Mouse (Mus musculus) lung, postnatal 25 days (tissue): ENCODE results near the gene Igfbp7.

ENCODE experiments used
- DNase-seq: peaks from one replicate; pipeline ENCODE4 v3.0.0; 2022; ENCODE audit warnings: low spot score

The Igfbp7 gene

GRCm38 (mm10) chr5:77379434-77380135, 28.3 kb downstream of the Igfbp7 start:
- DNase-seq, result no peak

GRCm38 (mm10) chr5:77378027-77378426, 29.8 kb downstream of the Igfbp7 start:
- no peak for DNase-seq

- DNase-seq, result no peak
These were observed 32.3 kb downstream of the Igfbp7 start for GRCm38 (mm10) chr5:77375546-77375945.

- no peak for DNase-seq
These were observed 32.9 kb downstream of the Igfbp7 start for GRCm38 (mm10) chr5:77374945-77375344.

- peak; percentile 43 for DNase-seq
These were observed 35.1 kb downstream of the Igfbp7 start for GRCm38 (mm10) chr5:77372778-77373177.

- DNase-seq, result peak; percentile 62
These were observed 35.6 kb downstream of the Igfbp7 start for GRCm38 (mm10) chr5:77372242-77372641.

- DNase-seq, result no peak
These were observed 37.4 kb downstream of the Igfbp7 start for GRCm38 (mm10) chr5:77370378-77370892.

- no peak for DNase-seq
These were observed 38.4 kb downstream of the Igfbp7 start for GRCm38 (mm10) chr5:77369394-77369793.

- DNase-seq, result no peak
These were observed 39.6 kb downstream of the Igfbp7 start for GRCm38 (mm10) chr5:77368194-77368593.

- no peak for DNase-seq
These were observed 40.2 kb downstream of the Igfbp7 start for GRCm38 (mm10) chr5:77367682-77368081.

GRCm38 (mm10) chr5:77367145-77367544, 40.7 kb downstream of the Igfbp7 start:
- DNase-seq, result no peak

GRCm38 (mm10) chr5:77366313-77366712, 41.5 kb downstream of the Igfbp7 start:
- no peak for DNase-seq

- DNase-seq, result peak; percentile 37
These were observed 43.3 kb downstream of the Igfbp7 start for GRCm38 (mm10) chr5:77364443-77365038.

GRCm38 (mm10) chr5:77363650-77364049, 44.2 kb downstream of the Igfbp7 start:
- no peak for DNase-seq

- no peak for DNase-seq
These were observed 45.7 kb downstream of the Igfbp7 start for GRCm38 (mm10) chr5:77362120-77362519.

GRCm38 (mm10) chr5:77361006-77361405, 46.8 kb downstream of the Igfbp7 start:
- no peak for DNase-seq

GRCm38 (mm10) chr5:77359971-77360370, 47.9 kb downstream of the Igfbp7 start:
- DNase-seq, result no peak

- DNase-seq, result peak; percentile 67
These were observed 49.5 kb downstream of the Igfbp7 start for GRCm38 (mm10) chr5:77358347-77358746.

GRCm38 (mm10) chr5:77357405-77358149, 50.3 kb downstream of the Igfbp7 start:
- DNase-seq, result peak; percentile 80

- DNase-seq, result no peak
These were observed 52.3 kb downstream of the Igfbp7 start for GRCm38 (mm10) chr5:77355307-77356265.

- peak; percentile 87 for DNase-seq
These were observed 53.5 kb downstream of the Igfbp7 start for GRCm38 (mm10) chr5:77354361-77354787.

- DNase-seq, result no peak
These were observed 56.1 kb downstream of the Igfbp7 start for GRCm38 (mm10) chr5:77351691-77352090.
